Mouse (Mus musculus) cerebellum, adult 2 months (tissue): ENCODE data around the gene Plxna2. TPM values are rescaled to one million over a fixed set of nuclear protein-coding genes. Genes with fewer than 3 reads are reported as not detected.

Experiments used
- DNase-seq, 2 experiments: peaks; one replicate each; pipeline ENCODE4 v3.0.0; 2021
- H3K27ac ChIP-seq: fragments of 200-500 bp; 2 replicates; pipeline ENCODE4 v1.5.1; 2012; ENCODE audit warnings: low read length, control low read depth, inconsistent platforms; ENCODE audit not compliant: insufficient read depth
- H3K27me3 ChIP-seq: fragments of 200-500 bp; 2 replicates; pipeline ENCODE4 v1.6.1; 2012; ENCODE audit warnings: inconsistent platforms, mild to moderate bottlenecking, low read length, moderate library complexity; ENCODE audit not compliant: control insufficient read depth, insufficient read depth
- H3K4me1 ChIP-seq: fragments of 200-500 bp; 2 replicates; pipeline ENCODE4 v1.6.1; 2011; ENCODE audit warnings: low read length; ENCODE audit not compliant: control insufficient read depth, insufficient read depth
- H3K4me3 ChIP-seq: fragments of 200-500 bp; replicated peaks from 2 replicates; pipeline ENCODE3; 2011; ENCODE audit warnings: mild to moderate bottlenecking, low read depth, low read length, control low read depth; ENCODE audit not compliant: insufficient read depth
- CTCF ChIP-seq: fragments of 200-500 bp; IDR thresholded peaks from 2 replicates; pipeline ENCODE4 v1.5.1; 2011; ENCODE audit warnings: low read depth, mild to moderate bottlenecking, control low read depth, low read length, moderate library complexity, borderline replicate concordance; ENCODE audit not compliant: insufficient read depth
- POLR2A ChIP-seq: fragments of 200-500 bp; IDR thresholded peaks from 2 replicates; pipeline ENCODE4 v1.6.1; 2011; ENCODE audit warnings: low read length, control low read depth, borderline replicate concordance; ENCODE audit not compliant: insufficient read depth
- WGBS: fragments of 180-500 bp; shearing (Covaris S2); methylation state at CpG from one replicate; pipeline ENCODE4 v1.1.7; 2018; 5-methylcytosine and 5-hydroxymethylcytosine counted together
- polyA plus RNA-seq: library from polyadenylated mRNA; depleted of rRNA; stranded (reverse); fragments of >200 nt; gene quantifications from 2 replicates; pipeline ENCODE4 v1.2.3, GENCODE M21; 2012

Gene Plxna2
- polyA plus RNA-seq, 1 experiment, result 18.0 TPM

- H3K4me1 ChIP-seq, result no peaks in the 10 kb centered on the region; the same call in none of the 2 replicates
These were observed 88.5 kb downstream of the Plxna2 start for GRCm38 (mm10) chr1:194706566-194706965.

DNA sequence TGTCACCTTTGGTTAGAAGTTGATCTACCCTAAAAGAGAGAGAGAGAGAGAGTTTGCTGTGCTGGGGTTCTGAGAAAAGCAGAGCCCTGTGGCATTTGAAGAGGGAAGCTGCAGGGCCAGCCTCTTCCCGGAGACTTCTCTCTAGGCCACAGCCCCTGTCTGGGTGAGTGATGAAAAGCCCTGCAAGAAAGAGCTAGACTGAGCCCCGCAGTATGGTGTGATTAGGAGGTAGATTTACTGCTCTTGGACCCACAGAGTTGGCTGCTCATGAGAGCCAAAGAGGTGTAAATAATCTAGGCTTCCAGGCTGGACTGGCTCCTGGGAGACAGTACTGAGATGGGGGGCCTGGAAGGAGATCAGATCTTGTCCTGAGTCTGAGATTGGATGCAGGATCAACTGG is 94.4 kb downstream of the Plxna2 start:
- 65% methylated on average over 2 of the region's 2 CpGs for WGBS
- H3K4me3 ChIP-seq, result no peak overlapping the region
- no peaks in the 10 kb centered on the region for H3K27me3 ChIP-seq
- H3K27ac ChIP-seq, result no peak overlapping the region
- no peak for DNase-seq
- TF ChIP-seq CTCF (no peak), POLR2A (no peak)
- H3K4me1 ChIP-seq, result peaks cover 4% of the 10 kb centered on the region

More at GRCm38 (mm10) chr1:194706566-194706965, 88.5 kb downstream of the Plxna2 start:
- no peak overlapping the region for H3K4me3 ChIP-seq
- TF ChIP-seq POLR2A, result no peak
- no peak for TF ChIP-seq CTCF
- no peaks in the 10 kb centered on the region for H3K27me3 ChIP-seq
- no peak for DNase-seq
- H3K27ac ChIP-seq, result no peak overlapping the region
- WGBS, result 93% methylated on average over 2 of the region's 2 CpGs

DNA sequence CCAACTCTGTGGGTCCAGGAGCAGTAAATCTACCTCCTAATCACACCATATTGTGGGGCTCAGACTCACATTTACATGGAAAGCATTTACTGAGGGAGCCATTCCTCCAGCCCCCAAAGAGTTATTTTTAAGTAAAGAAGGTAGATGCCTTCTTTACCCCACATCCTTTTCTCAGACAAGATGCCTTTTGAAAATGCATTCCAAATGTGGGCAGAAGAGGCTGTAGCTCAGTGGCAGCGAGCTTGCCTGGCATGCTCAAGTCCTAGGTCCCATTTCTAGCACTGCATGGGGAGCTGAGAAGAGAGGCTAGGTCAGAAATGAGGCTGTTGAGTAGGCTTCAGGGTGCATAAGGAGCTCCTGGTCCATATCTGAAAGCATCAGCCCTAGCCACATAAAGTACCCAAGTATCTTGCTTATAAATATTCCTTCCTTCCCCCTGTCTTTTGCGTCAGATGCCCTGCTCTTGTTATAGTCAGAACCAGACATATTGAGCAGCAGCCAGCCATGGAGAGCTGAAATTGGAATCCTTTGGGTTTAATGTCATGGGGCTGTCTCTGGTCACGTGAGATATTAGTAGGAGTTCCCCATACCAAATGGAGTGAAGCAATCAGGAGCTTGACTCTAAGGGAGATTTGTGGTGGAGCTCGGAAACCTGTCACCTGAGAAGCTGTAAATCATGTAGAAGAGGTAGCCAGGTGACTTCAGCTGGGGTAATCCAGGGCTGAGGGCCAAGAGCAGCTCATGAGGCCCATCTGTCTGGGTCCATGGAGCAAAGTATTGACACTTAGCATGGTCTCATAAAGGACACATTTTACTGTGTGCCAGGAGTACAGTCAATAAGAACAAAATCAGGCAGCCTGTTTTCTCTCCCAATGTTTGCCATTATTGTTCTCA is 96.4 kb downstream of the Plxna2 start:
- 49% methylated on average over 4 of the region's 4 CpGs for WGBS
- no peak overlapping the region for H3K4me3 ChIP-seq
- peaks cover 4% of the 10 kb centered on the region for H3K4me1 ChIP-seq
- peak; percentile 28 to 46 for DNase-seq
- H3K27ac ChIP-seq, result no peak overlapping the region
- TF ChIP-seq CTCF (no peak), POLR2A (no peak)
- no peaks in the 10 kb centered on the region for H3K27me3 ChIP-seq

- peaks cover 4% of the 10 kb centered on the region for H3K4me1 ChIP-seq
- TF ChIP-seq POLR2A, result no peak
- TF ChIP-seq CTCF, result no peak
- no peak for DNase-seq
- H3K27ac ChIP-seq, result no peak overlapping the region
- no peaks in the 10 kb centered on the region for H3K27me3 ChIP-seq
- no peak overlapping the region for H3K4me3 ChIP-seq
- WGBS, result 65% methylated on average over 1 of the region's 1 CpGs
These were observed 99.4 kb downstream of the Plxna2 start for GRCm38 (mm10) chr1:194717451-194717874.

- Histone ChIP-seq H3K27me3 (no peaks in the 10 kb centered on the region), H3K27ac (no peak overlapping the region), H3K4me3 (no peak overlapping the region), H3K4me1 (no peaks in the 10 kb centered on the region)
- WGBS, result 74% methylated on average over 4 of the region's 4 CpGs
- no peak for DNase-seq
- TF ChIP-seq POLR2A (no peak), CTCF (no peak)
These were observed 102.4 kb downstream of the Plxna2 start for GRCm38 (mm10) chr1:194720406-194720805.

GRCm38 (mm10) chr1:194721260-194721659 is 103.2 kb downstream of the Plxna2 start:
- TF ChIP-seq POLR2A, result no peak
- no peak for TF ChIP-seq CTCF
- Histone ChIP-seq H3K4me1 (no peaks in the 10 kb centered on the region), H3K27me3 (no peaks in the 10 kb centered on the region), H3K27ac (no peak overlapping the region), H3K4me3 (no peak overlapping the region)
- DNase-seq, result no peak
- WGBS, result 67% methylated on average over 2 of the region's 2 CpGs

GRCm38 (mm10) chr1:194722329-194722728 is 104.3 kb downstream of the Plxna2 start:
- 81% methylated on average over 2 of the region's 2 CpGs for WGBS
- no peak overlapping the region for H3K4me3 ChIP-seq
- no peak for TF ChIP-seq POLR2A
- peak; percentile 50; the same call in 1 of the 2 replicates for TF ChIP-seq CTCF
- no peaks in the 10 kb centered on the region for H3K4me1 ChIP-seq
- H3K27me3 ChIP-seq, result no peaks in the 10 kb centered on the region
- no peak overlapping the region for H3K27ac ChIP-seq
- DNase-seq, result peak; percentile 68 to 70

GRCm38 (mm10) chr1:194734836-194735235 is 116.8 kb downstream of the Plxna2 start:
- WGBS, result 84% methylated on average over 2 of the region's 2 CpGs
- H3K4me1 ChIP-seq, result peaks cover 4% of the 10 kb centered on the region
- H3K27ac ChIP-seq, result no peak overlapping the region
- H3K4me3 ChIP-seq, result no peak overlapping the region
- DNase-seq, result no peak
- TF ChIP-seq CTCF, result no peak
- no peak for TF ChIP-seq POLR2A
- no peaks in the 10 kb centered on the region for H3K27me3 ChIP-seq
